Mouse (Mus musculus): Measurements from ENCODE around the gene Hdac10.
A peak's percentile ranks its signal among the peaks of the same experiment; 100 is the strongest.

Hdac10 gene

GRCm38 (mm10) chr15:89148496-89149270 lies 20.2 kb upstream of the Hdac10 start:
- DNase-seq (ENCODE audit: low spot score in 2 of 2): no peak

- no peak for DNase-seq (ENCODE audit: low spot score in 2 of 2)
These were observed 19.4 kb upstream of the Hdac10 start for GRCm38 (mm10) chr15:89147895-89148294.

- no peak for DNase-seq (ENCODE audit: low spot score in 2 of 2)
These were observed 19.0 kb upstream of the Hdac10 start for GRCm38 (mm10) chr15:89147456-89147855.

DNA sequence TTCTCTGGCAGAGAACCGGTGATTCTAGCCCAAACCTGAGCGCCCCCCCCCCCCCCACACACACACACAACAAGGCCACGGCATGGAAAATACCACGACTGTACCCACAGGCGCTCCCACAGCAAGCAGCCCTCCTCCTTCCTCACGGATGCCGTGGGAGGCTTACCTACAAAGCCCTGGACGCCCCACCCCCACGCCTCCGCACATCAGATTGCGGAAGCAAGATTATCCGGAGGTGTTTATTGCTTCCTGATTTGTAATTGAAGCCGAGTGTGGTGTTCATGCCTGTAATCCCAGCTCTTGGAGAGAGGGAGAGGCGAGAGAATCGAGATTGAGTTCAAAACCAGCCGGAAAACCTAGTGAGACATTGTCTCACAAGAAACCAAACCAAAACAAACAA lies 18.5 kb upstream of the Hdac10 start:
- no peak for DNase-seq (ENCODE audit: low spot score in 2 of 2)

- peak; percentile 42 to 74 for DNase-seq (ENCODE audit: low spot score in 2 of 2)
These were observed 18.0 kb upstream of the Hdac10 start for GRCm38 (mm10) chr15:89146537-89146936.

GRCm38 (mm10) chr15:89145813-89146350 lies 17.4 kb upstream of the Hdac10 start:
- no peak for DNase-seq (ENCODE audit: low spot score in 2 of 2)

GRCm38 (mm10) chr15:89144965-89145364 lies 16.5 kb upstream of the Hdac10 start:
- no peak for DNase-seq (ENCODE audit: low spot score in 2 of 2)

GRCm38 (mm10) chr15:89143134-89143533 lies 14.6 kb upstream of the Hdac10 start:
- DNase-seq (ENCODE audit: low spot score in 2 of 2): no peak

DNA sequence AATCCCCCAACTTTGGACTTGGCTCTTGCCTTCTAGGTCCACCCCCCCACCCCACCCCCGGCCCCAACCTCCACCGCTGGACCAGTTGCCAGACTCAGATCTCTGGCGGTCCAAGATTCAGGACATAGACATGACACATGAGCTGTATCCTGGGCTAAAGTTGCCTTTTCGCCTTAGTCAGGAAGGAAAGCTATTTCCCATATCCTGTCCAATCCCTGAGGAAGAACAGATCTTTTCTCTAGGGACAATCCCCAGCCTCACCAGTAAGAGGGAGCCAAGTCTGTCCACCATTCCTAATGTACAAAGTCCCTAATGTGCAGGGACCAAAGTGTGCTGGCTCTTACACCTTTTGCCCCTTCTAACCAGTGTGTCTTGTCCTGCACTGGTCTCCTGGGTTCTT lies 13.4 kb upstream of the Hdac10 start:
- DNase-seq (ENCODE audit: low spot score in 2 of 2): no peak

DNA sequence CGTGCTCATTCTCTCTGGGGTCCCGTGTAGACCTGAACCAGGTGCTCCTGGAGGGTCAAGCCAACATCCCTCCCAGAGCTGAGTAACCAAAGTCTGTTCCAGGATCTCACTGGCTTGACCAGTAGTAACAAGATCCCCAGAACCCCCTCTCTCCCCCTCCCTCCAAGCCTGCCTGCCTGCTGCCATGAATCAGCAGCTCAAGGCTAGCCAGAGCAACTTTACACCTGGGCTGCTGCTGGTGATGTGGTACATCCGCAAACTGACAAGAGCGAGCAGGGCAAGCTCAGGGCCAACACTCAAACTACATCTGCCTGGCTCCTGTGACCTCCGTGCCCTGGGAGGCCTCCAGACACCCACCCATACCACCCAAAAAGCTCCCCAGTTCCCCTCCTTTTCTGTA lies 12.9 kb upstream of the Hdac10 start:
- DNase-seq (ENCODE audit: low spot score in 2 of 2): no peak

DNA sequence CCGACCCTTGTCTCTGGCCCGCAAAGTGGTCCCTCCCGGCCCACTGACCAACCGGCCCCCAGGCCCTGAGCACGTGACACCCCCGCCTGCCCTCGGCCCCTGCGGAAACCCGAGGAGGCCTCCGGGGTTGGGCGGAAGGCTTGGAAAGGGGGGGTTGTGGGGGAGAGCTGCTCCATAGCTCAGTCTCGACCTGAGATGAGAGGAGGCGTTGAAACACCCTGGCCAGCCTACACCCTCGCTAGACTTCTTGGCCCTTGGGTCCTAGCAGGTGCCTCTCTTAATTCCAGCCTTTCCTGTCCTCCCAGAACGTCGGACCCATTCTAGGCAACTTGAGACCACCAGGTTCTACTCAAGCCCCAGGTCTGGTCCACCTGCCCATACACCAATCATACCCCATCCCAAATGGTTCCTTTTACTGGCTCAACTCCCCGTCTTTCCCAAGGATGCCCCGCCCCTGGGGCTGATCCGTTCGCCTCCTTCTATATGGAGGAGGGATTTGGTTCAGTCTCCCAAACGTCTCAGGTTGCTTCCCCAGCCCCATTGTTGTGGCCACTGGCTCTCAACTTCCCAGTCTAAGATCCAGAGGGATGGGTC lies 12.3 kb upstream of the Hdac10 start, which contains the start of gene Mapk12:
Gene Mapk12, minus strand, starts transcription at position 45 of the 594 bp plus-strand sequence.
- DNase-seq (ENCODE audit: low spot score in 2 of 2): no peak

- no peak for DNase-seq (ENCODE audit: low spot score in 2 of 2)
These were observed 11.7 kb upstream of the Hdac10 start for GRCm38 (mm10) chr15:89140048-89140658.

DNA sequence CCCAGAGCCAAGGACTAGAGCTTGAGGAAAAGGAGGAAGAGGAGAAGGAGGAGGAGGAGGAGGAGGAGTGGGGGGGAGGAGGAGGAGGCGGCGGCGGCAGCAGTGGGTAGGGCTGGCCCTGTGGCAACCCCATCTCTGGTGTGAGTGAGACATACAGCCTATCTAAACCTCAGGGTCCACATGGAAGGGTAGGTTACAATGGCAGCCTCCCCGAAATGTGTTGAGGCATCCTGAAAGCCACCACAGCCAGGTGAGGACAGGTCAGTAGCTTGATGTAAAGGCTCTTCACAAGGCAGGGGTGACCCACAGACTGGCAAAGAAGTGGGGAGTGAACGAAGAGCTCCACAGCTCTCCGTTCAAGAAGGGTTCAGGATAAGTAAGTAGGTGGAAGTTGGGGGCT lies 10.0 kb upstream of the Hdac10 start:
- no peak for DNase-seq (ENCODE audit: low spot score in 2 of 2)

GRCm38 (mm10) chr15:89138046-89138405 lies 9.5 kb upstream of the Hdac10 start:
- DNase-seq (ENCODE audit: low spot score in 2 of 2): no peak

DNA sequence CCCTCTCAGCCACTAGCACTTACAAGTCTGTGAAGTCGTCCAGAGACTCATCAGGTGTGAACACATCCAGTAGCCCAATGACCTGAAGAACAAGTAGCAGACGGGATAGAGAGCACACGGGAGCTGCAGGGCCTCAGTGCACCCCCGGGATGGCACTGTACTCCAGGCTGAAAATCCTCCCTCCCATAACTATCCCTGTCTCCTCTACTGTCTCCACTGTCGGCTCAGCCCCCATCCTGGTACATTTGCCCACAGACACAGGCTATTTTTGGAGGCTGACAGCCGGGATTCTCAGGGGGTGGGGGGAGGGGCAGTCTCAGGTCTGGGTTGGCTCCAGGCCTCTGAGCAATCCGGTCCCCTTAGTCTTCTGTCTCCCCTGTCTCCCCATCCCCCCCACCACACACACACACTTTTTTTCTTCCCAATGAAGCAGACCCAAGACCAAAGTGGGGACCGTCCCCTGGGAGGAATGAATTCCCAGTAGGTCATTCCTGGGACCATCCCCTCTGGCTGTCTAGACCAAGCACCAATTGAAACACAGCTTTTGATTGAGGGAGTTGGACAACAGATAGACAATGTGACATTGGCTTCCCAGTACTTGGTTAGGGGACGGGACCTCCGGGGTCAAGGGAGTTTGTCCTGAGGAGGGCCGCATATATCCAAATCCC lies 9.0 kb upstream of the Hdac10 start:
- no peak for DNase-seq (ENCODE audit: low spot score in 2 of 2)

GRCm38 (mm10) chr15:89136461-89137155 lies 8.1 kb upstream of the Hdac10 start:
- DNase-seq (ENCODE audit: low spot score in 2 of 2): no peak

DNA sequence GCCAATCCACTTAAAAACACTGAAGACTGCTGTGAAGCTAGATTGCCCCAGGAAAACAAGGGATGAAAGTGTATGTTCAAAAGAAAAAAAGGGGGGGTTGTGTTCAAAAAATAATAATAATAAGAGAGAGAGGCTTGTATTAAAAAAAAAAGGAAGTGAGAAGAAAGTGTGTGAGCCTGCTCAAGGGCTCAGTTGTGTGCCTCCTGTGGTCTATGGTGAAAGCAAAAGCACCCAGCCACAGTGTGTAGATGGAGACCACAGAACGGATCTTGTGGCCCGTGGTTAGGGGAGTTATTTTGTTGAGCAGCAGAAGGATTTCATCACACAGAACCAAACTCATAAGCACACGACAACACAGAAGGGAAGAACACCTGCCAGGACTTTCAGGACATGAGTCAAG lies 2.8 kb upstream of the Hdac10 start:
- DNase-seq (ENCODE audit: low spot score in 2 of 2): peak in 1 of 2 experiments; percentile 57

DNA sequence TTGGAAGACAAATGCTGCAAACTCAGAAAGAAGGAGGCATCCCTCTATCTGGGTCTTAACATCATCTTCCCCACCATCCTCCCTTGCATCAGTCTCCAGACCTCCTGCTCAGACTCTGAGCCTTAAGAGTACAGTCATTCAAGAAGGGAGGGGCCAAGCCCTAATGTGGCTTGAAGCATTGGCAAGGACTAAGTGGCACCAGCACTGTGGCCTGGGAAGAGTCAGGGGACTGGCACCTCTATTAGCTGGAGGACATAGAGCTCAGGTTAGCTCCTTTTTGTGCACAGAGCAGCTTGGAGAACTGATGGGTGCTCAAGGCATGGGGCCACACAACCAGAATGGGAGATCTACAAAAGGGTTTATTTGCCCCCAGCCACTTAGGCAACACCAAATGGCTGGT lies 1.7 kb upstream of the Hdac10 start:
- no peak for DNase-seq (ENCODE audit: low spot score in 2 of 2)

GRCm38 (mm10) chr15:89127364-89127940 lies 1.0 kb downstream of the Hdac10 start:
- no peak for DNase-seq (ENCODE audit: low spot score in 2 of 2)

GRCm38 (mm10) chr15:89126622-89127021 lies 1.9 kb downstream of the Hdac10 start:
- DNase-seq (ENCODE audit: low spot score in 2 of 2): no peak

DNA sequence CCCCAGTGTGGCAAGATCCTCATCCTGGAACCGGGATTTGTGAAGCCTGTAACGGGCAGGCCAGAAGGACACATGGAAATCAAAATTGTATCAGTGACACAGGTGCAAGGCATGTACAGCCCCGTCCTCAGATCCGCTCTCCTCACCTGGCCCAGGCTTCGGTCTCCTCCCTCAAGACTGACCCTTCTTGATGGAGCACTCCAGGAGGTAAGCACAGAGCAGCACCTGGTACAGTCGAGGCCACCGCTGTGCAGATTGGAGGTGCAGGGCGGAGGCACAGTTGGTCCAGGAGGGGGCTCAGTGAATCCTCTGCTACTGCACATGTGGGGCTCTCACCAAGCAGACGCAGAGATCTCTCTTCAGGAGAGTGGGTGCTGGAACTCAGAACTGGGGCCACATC lies 3.1 kb downstream of the Hdac10 start:
- DNase-seq (ENCODE audit: low spot score in 2 of 2): no peak

Data from spleen, postnatal 4 days (tissue).